Mouse (Mus musculus) kidney, adult 2 months (tissue): ENCODE results near the gene Grin2d.

Experiments used
- CTCF ChIP-seq: fragments of 200-500 bp; conservative IDR thresholded peaks from 2 replicates; pipeline ENCODE4 v1.5.1; 2011; ENCODE audit warnings: low read depth, mild to moderate bottlenecking, control low read depth, low read length, moderate library complexity, mixed read lengths; ENCODE audit not compliant: insufficient read depth, insufficient read length
- POLR2A ChIP-seq: fragments of 200-500 bp; IDR thresholded peaks from one replicate; pipeline ENCODE4 v1.6.1; 2011; ENCODE audit warnings: low read depth, low read length, control low read depth

DNA sequence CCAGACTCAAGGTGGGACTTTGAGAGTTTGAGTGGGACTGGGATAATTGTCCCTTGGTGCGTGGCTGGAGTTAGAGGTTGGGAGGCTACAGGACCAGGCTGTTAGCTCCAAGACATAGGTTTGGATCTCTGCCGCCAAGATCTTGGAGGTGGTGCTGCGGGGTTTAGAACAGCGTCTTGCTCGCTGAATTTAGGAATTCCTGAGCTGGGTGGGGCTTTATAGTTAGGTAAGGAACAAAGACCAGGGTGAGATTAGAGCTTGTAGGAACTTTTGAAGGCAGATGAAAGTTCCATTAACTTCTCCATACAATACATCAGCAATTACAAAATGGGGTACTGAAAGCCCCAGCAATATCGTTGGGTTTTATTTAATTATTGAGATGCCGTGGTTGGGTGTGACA is 78.2 kb downstream of the Grin2d start:
- TF ChIP-seq CTCF (no peak), POLR2A (no peak)
